Mouse (Mus musculus): Measurements from ENCODE around the gene Zfp708. TPM values are rescaled to one million over a fixed set of nuclear protein-coding genes. Genes with fewer than 3 reads are reported as not detected.

Zfp708 gene
- polyA plus RNA-seq, 1 experiment from 2014 or later = 4.6 TPM

- no peaks in the 10 kb centered on the region for H3K4me1 ChIP-seq (replicated peaks)
- H3K9ac ChIP-seq = no peak overlapping the region
- peak overlapping the region; percentile 56; the same call in 1 of the 2 replicates for H3K4me3 ChIP-seq (replicated peaks)
- 81% methylated on average over 1 of the region's 1 CpGs for WGBS
- ATAC-seq = no peak
- H3K36me3 ChIP-seq = no peaks in the 10 kb centered on the region
- no peaks in the 10 kb centered on the region for H3K9me3 ChIP-seq
- peak overlapping the region; percentile 76 for H3K4me2 ChIP-seq (replicated peaks)
- no peaks in the 10 kb centered on the region for H3K27me3 ChIP-seq (replicated peaks)
- H3K27ac ChIP-seq = peak overlapping the region; percentile 93; the same call in 1 of the 2 replicates
Measured at GRCm38 (mm10) chr13:67081946-67082345, 15.8 kb downstream of the Zfp708 start.

GRCm38 (mm10) chr13:67081142-67081713 is 16.5 kb downstream of the Zfp708 start:
- peak overlapping the region; percentile 56 for H3K4me3 ChIP-seq (replicated peaks)
- no peaks in the 10 kb centered on the region; the same call in 1 of the 2 replicates for H3K36me3 ChIP-seq
- H3K9ac ChIP-seq = peak overlapping the region; percentile 67
- H3K9me3 ChIP-seq = no peaks in the 10 kb centered on the region
- H3K4me2 ChIP-seq (replicated peaks) = peak overlapping the region; percentile 76
- ATAC-seq = peak; percentile 100
- H3K27me3 ChIP-seq (replicated peaks) = no peaks in the 10 kb centered on the region
- under 1% methylated on average over 24 of the region's 24 CpGs for WGBS
- peak overlapping the region; percentile 93 for H3K27ac ChIP-seq
- no peaks in the 10 kb centered on the region for H3K4me1 ChIP-seq (replicated peaks)

GRCm38 (mm10) chr13:67077244-67077643 is 20.5 kb downstream of the Zfp708 start:
- WGBS = 97% methylated on average over 2 of the region's 2 CpGs
- ATAC-seq = no peak
- Histone ChIP-seq H3K4me3 (replicated peaks) (no peak overlapping the region), H3K27ac (no peak overlapping the region), H3K9ac (no peak overlapping the region), H3K36me3 (peaks cover 7% of the 10 kb centered on the region), H3K4me1 (replicated peaks) (no peaks in the 10 kb centered on the region), H3K4me2 (replicated peaks) (no peak overlapping the region), H3K9me3 (no peaks in the 10 kb centered on the region; the same call in 1 of the 2 replicates), H3K27me3 (replicated peaks) (no peaks in the 10 kb centered on the region)

- Histone ChIP-seq H3K36me3 (peaks cover 22% of the 10 kb centered on the region), H3K4me2 (replicated peaks) (no peak overlapping the region), H3K4me1 (replicated peaks) (no peaks in the 10 kb centered on the region), H3K4me3 (replicated peaks) (no peak overlapping the region), H3K9me3 (peaks cover 3% of the 10 kb centered on the region; the same call in 1 of the 2 replicates), H3K27ac (no peak overlapping the region), H3K27me3 (replicated peaks) (no peaks in the 10 kb centered on the region), H3K9ac (no peak overlapping the region)
- ATAC-seq = no peak
- 94% methylated on average over 2 of the region's 2 CpGs for WGBS
Measured at GRCm38 (mm10) chr13:67072786-67073185, 25.0 kb downstream of the Zfp708 start.

GRCm38 (mm10) chr13:67065386-67065785 is 32.4 kb downstream of the Zfp708 start:
- Histone ChIP-seq H3K27me3 (replicated peaks) (no peaks in the 10 kb centered on the region), H3K4me1 (replicated peaks) (0 out of 2 replicates have a peak, but pooled peaks cover under 1% of the 10 kb centered on the region), H3K9ac (no peak overlapping the region), H3K27ac (no peak overlapping the region), H3K4me3 (replicated peaks) (no peak overlapping the region), H3K4me2 (replicated peaks) (no peak overlapping the region), H3K9me3 (no peaks in the 10 kb centered on the region), H3K36me3 (peaks cover 9% of the 10 kb centered on the region)
- 87% methylated on average over 8 of the region's 8 CpGs for WGBS
- ATAC-seq = no peak

GRCm38 (mm10) chr13:67062427-67062826 is 35.3 kb downstream of the Zfp708 start:
- 58% methylated on average over 7 of the region's 7 CpGs for WGBS

GRCm38 (mm10) chr13:67060786-67061358 is 36.9 kb downstream of the Zfp708 start, which contains the start of gene Zfp712:
TSS of gene Zfp712 (minus strand) at chr13:67061170.
- H3K9me3 ChIP-seq = no peaks in the 10 kb centered on the region
- ATAC-seq = peak; percentile 99
- H3K9ac ChIP-seq = peak within 1 kb of the TSS; percentile 60
- H3K27ac ChIP-seq = peak within 1 kb of the TSS; percentile 91
- 0 out of 2 replicates have a peak, but pooled peaks cover 5% of the 10 kb centered on the region for H3K4me1 ChIP-seq (replicated peaks)
- H3K4me2 ChIP-seq (replicated peaks) = peak within 1 kb of the TSS; percentile 67
- peak within 1 kb of the TSS; percentile 60 for H3K4me3 ChIP-seq (replicated peaks)
- WGBS = under 1% methylated on average over 27 of the region's 27 CpGs
- no peaks in the 10 kb centered on the region for H3K36me3 ChIP-seq
- H3K27me3 ChIP-seq (replicated peaks) = no peaks in the 10 kb centered on the region

More at GRCm38 (mm10) chr13:67062427-67062826, 35.3 kb downstream of the Zfp708 start:
- Histone ChIP-seq H3K4me1 (replicated peaks) (0 out of 2 replicates have a peak, but pooled peaks cover 5% of the 10 kb centered on the region), H3K27ac (no peak overlapping the region), H3K36me3 (0 out of 2 replicates have a peak, but pooled peaks cover 3% of the 10 kb centered on the region), H3K9me3 (no peaks in the 10 kb centered on the region), H3K4me2 (replicated peaks) (no peak overlapping the region), H3K27me3 (replicated peaks) (no peaks in the 10 kb centered on the region), H3K9ac (no peak overlapping the region), H3K4me3 (replicated peaks) (no peak overlapping the region)
- ATAC-seq = no peak

GRCm38 (mm10) chr13:67060161-67060785 is 37.5 kb downstream of the Zfp708 start:
- no peaks in the 10 kb centered on the region for H3K27me3 ChIP-seq (replicated peaks)
- peak overlapping the region; percentile 67 for H3K4me2 ChIP-seq (replicated peaks)
- no peaks in the 10 kb centered on the region for H3K9me3 ChIP-seq
- no peaks in the 10 kb centered on the region for H3K36me3 ChIP-seq
- 0 out of 2 replicates have a peak, but pooled peaks cover 5% of the 10 kb centered on the region for H3K4me1 ChIP-seq (replicated peaks)
- peak overlapping the region; percentile 60 for H3K9ac ChIP-seq
- 5% methylated on average over 12 of the region's 12 CpGs for WGBS
- peak overlapping the region; percentile 91 for H3K27ac ChIP-seq
- peak; percentile 71 for ATAC-seq
- H3K4me3 ChIP-seq (replicated peaks) = peak overlapping the region; percentile 60

Other genes starting within 250 kb of the Zfp708 start
- gene Gm10767, start 193.1 kb downstream of the Zfp708 start, polyA plus RNA-seq (2015; fragmentation: Nextera tagmentation; extraction: Ambion mirVana) = 1.6 and 1.7 TPM in 2 replicates
- gene Zfp712, start 36.8 kb downstream of the Zfp708 start, polyA plus RNA-seq (2015; fragmentation: Nextera tagmentation; extraction: Ambion mirVana) = 2.4 and 3.1 TPM in 2 replicates
- 2.5 and 3.3 TPM in 2 replicates for gene Gm28557, start 10.6 kb upstream of the Zfp708 start, polyA plus RNA-seq (2015; fragmentation: Nextera tagmentation; extraction: Ambion mirVana)
- 0.09 and 0.20 TPM in 2 replicates for gene Rslcan18, start 18.3 kb upstream of the Zfp708 start, polyA plus RNA-seq (2015; fragmentation: Nextera tagmentation; extraction: Ambion mirVana)
- 1.7 and 2.1 TPM in 2 replicates for gene Zfp759, start 23.7 kb upstream of the Zfp708 start, polyA plus RNA-seq (2015; fragmentation: Nextera tagmentation; extraction: Ambion mirVana)
- gene Rsl1, start 75.2 kb upstream of the Zfp708 start, polyA plus RNA-seq (2015; fragmentation: Nextera tagmentation; extraction: Ambion mirVana) = 7.5 and 7.8 TPM in 2 replicates
- gene Zfp455, start 96.5 kb upstream of the Zfp708 start, polyA plus RNA-seq (2015; fragmentation: Nextera tagmentation; extraction: Ambion mirVana) = 1.4 and 2.0 TPM in 2 replicates
- 1.7 TPM in 2 replicates for gene Zfp458, start 180.5 kb upstream of the Zfp708 start, polyA plus RNA-seq (2015; fragmentation: Nextera tagmentation; extraction: Ambion mirVana)
- gene Zfp457, start 208.5 kb upstream of the Zfp708 start, polyA plus RNA-seq (2015; fragmentation: Nextera tagmentation; extraction: Ambion mirVana) = 0.49 and 0.53 TPM in 2 replicates
- 1.9 and 2.7 TPM in 2 replicates for gene Zfp595, start 234.6 kb upstream of the Zfp708 start, polyA plus RNA-seq (2015; fragmentation: Nextera tagmentation; extraction: Ambion mirVana)

Data from intestine, embryonic 15.5 days (tissue).